Mouse (Mus musculus): ENCODE results near the gene Rmnd5b. TPM values are rescaled to one million over a fixed set of nuclear protein-coding genes. Genes with fewer than 3 reads are reported as not detected.

Gene Rmnd5b
- total and polyA plus RNA-seq, 3 experiments, result 41.1 to 59.5 (median 46.7) TPM

DNA sequence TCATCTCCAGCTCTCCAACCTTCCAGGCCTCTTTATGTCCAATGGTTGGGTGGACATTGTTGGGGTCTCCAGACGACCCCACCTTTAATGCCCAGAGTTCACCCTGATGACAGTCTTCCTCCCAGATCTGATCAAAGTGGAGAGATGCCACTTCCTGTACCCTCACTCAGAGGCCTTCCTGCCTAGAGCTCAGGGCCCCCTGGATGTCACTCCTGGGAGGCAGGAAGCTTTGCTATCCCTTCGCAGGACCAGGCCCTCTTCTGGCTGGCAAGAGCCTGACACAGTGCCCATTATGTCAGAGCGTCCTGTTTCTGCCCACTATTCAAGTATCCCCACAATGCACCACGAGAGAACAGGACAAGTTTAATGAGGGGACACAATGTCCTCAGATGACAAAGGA is 56.7 kb downstream of the Rmnd5b start:
- Histone ChIP-seq H3K36me3 (replicated peaks in 1 of 2; ENCODE audit: control insufficient read depth in 1 of 2, insufficient read depth in 1 of 2, low read length in 1 of 2) (no peaks in the 10 kb centered on the region), H3K9me3 (replicated peaks; ENCODE audit: low read length) (no peaks in the 10 kb centered on the region), H3K27ac (ENCODE audit: insufficient read depth, low read depth) (no peak overlapping the region), H3K79me2 (replicated peaks; ENCODE audit: control insufficient read depth, extremely low read depth, insufficient read depth, poor library complexity, severe bottlenecking) (no peaks in the 10 kb centered on the region), H3K27me3 (replicated peaks) (peaks cover 19% of the 10 kb centered on the region), H3K9ac (ENCODE audit: insufficient read depth, low read depth) (no peak overlapping the region), H3K4me2 (ENCODE audit: insufficient read depth, low read depth, poor library complexity, severe bottlenecking) (no peak overlapping the region), H3K4me1 (ENCODE audit: control insufficient read depth in 1 of 2, insufficient read depth in 2 of 2) (peaks cover 22 to 47% of the 10 kb centered on the region in 2 experiments), H3K4me3 (replicated peaks in 1 of 3; ENCODE audit: low read depth in 2 of 3, low read length in 2 of 3, poor library complexity in 1 of 3) (no peak overlapping the region)
- no peak for TF ChIP-seq BHLHE40 (IDR thresholded peaks at IDR 0.05; ENCODE audit: low read depth, low read length)
- in situ Hi-C loops (cut with MboI; ENCODE audit: low pct_ligation_motif_present, low pct_unique_long_range_greater_than_20kb, low sequenced_read_pairs), result no loop called here
- no peak for DNase-seq (ENCODE audit: extremely low read depth)
- dilution Hi-C loops (cut with MboI; ENCODE audit: extremely low pct_ligation_motif_present, extremely low pct_unique_long_range_greater_than_20kb, low sequenced_read_pairs), result no loop called here

DNA sequence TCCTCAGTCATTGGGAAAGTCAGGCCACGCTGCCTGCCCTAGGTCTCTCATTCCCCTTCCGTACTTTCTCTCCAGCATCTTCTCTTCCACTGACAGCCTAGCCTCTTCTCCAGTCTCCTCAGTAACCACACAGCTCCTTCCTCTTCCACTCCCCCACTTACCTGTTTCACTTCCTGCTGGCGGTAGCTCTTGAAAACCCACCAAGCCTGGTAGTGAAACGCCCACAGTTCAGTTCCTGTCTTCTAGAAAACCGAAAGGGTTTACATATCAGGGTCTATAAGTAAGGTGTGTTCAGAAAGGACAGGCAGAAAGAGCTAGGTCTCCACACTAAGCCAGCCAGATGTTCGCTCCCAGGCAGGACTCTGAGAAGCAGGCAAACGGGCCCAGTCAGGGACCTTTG is 58.1 kb downstream of the Rmnd5b start:
- peaks cover 20 to 34% of the 10 kb centered on the region in 2 experiments for H3K4me1 ChIP-seq (ENCODE audit: control insufficient read depth in 1 of 2, insufficient read depth in 2 of 2)
- peak; percentile 74 for DNase-seq (ENCODE audit: extremely low read depth)
- H3K9ac ChIP-seq (ENCODE audit: insufficient read depth, low read depth), result no peak overlapping the region
- H3K4me2 ChIP-seq (ENCODE audit: insufficient read depth, low read depth, poor library complexity, severe bottlenecking), result peak overlapping the region; percentile 46
- no peaks in the 10 kb centered on the region for H3K79me2 ChIP-seq (replicated peaks; ENCODE audit: control insufficient read depth, extremely low read depth, insufficient read depth, poor library complexity, severe bottlenecking)
- H3K4me3 ChIP-seq (replicated peaks in 1 of 3; ENCODE audit: low read depth in 2 of 3, low read length in 2 of 3, poor library complexity in 1 of 3), result no peak overlapping the region
- peaks cover 25% of the 10 kb centered on the region for H3K27me3 ChIP-seq (replicated peaks)
- no peaks in the 10 kb centered on the region for H3K9me3 ChIP-seq (replicated peaks; ENCODE audit: low read length)
- H3K36me3 ChIP-seq (replicated peaks in 1 of 2; ENCODE audit: control insufficient read depth in 1 of 2, insufficient read depth in 1 of 2, low read length in 1 of 2), result no peaks in the 10 kb centered on the region
- H3K27ac ChIP-seq (ENCODE audit: insufficient read depth, low read depth), result no peak overlapping the region
- in situ Hi-C loops (cut with MboI; ENCODE audit: low pct_ligation_motif_present, low pct_unique_long_range_greater_than_20kb, low sequenced_read_pairs) (no loop called here), dilution Hi-C loops (cut with MboI; ENCODE audit: extremely low pct_ligation_motif_present, extremely low pct_unique_long_range_greater_than_20kb, low sequenced_read_pairs) (no loop called here)
- TF ChIP-seq JUN (IDR thresholded peaks at IDR 0.05; ENCODE audit: insufficient read depth, low read depth, low read length) (no peak), UBTF (IDR thresholded peaks at IDR 0.05; ENCODE audit: low read depth, low read length) (no peak), MAX (IDR thresholded peaks at IDR 0.05; ENCODE audit: low read length) (no peak), NRF1 (IDR thresholded peaks at IDR 0.05; ENCODE audit: low read depth, low read length) (no peak), SIN3A (IDR thresholded peaks at IDR 0.05; ENCODE audit: low read length) (no peak), CHD2 (IDR thresholded peaks at IDR 0.05; ENCODE audit: low read length) (peak; percentile 71), MYC (IDR thresholded peaks at IDR 0.05; ENCODE audit: low read depth, low read length) (0 out of 2 replicates have a peak, but pooled peaks have one; percentile 41), ETS1 (conservative IDR thresholded peaks at IDR 0.05; ENCODE audit: low read depth, low read length) (peak; percentile 17; the same call in 1 of the 2 replicates), ZMIZ1 (IDR thresholded peaks at IDR 0.05; ENCODE audit: low read depth, low read length) (no peak), POLR2A (IDR thresholded peaks at IDR 0.05; ENCODE audit: low read depth, low read length) (0 out of 2 replicates have a peak, but pooled peaks have one; percentile 25), MEF2A (IDR thresholded peaks at IDR 0.05; ENCODE audit: borderline replicate concordance, low read depth, low read length) (no peak), ZNF384 (IDR thresholded peaks at IDR 0.05; ENCODE audit: low read depth, low read length) (no peak), TBP (conservative IDR thresholded peaks at IDR 0.05; ENCODE audit: low read depth, low read length) (peak; percentile 63), USF2 (conservative IDR thresholded peaks at IDR 0.05; ENCODE audit: low read depth, low read length) (no peak), ZKSCAN1 (IDR thresholded peaks at IDR 0.05; ENCODE audit: borderline replicate concordance, low read depth, low read length) (no peak), KAT2A (IDR thresholded peaks at IDR 0.05; ENCODE audit: insufficient replicate concordance, low read length) (no peak), ZC3H11A (IDR thresholded peaks at IDR 0.05; ENCODE audit: low read depth, low read length) (no peak), MAZ (IDR thresholded peaks at IDR 0.05; ENCODE audit: low read depth, low read length) (no peak), PAX5 (IDR thresholded peaks at IDR 0.05; ENCODE audit: low read length) (no peak), MXI1 (IDR thresholded peaks at IDR 0.05; ENCODE audit: low read depth, low read length) (no peak), RAD21 (IDR thresholded peaks at IDR 0.05; ENCODE audit: low read depth, low read length) (no peak), NELFE (IDR thresholded peaks at IDR 0.05; ENCODE audit: low read depth, low read length) (no peak), IRF4 (IDR thresholded peaks at IDR 0.05; ENCODE audit: low read depth, low read length) (peak; percentile 93), GABPA (IDR thresholded peaks at IDR 0.05; ENCODE audit: insufficient replicate concordance, low read depth, low read length) (no peak), USF1 (IDR thresholded peaks at IDR 0.05; ENCODE audit: low read depth, low read length) (no peak), HCFC1 (IDR thresholded peaks at IDR 0.05; ENCODE audit: low read depth, low read length) (no peak), BHLHE40 (IDR thresholded peaks at IDR 0.05; ENCODE audit: low read depth, low read length) (no peak), MAFK (IDR thresholded peaks at IDR 0.05; ENCODE audit: insufficient replicate concordance, low read length) (0 out of 2 replicates have a peak, but pooled peaks have one; percentile 39), E2F4 (IDR thresholded peaks at IDR 0.05; ENCODE audit: insufficient replicate concordance, low read depth, low read length) (no peak), POLR2AphosphoS2 (IDR thresholded peaks at IDR 0.05; ENCODE audit: low read depth, low read length) (no peak), EP300 (IDR thresholded peaks at IDR 0.05; ENCODE audit: low read length) (peak; percentile 89), ELF1 (IDR thresholded peaks at IDR 0.05; ENCODE audit: low read depth, low read length) (peak; percentile 61), JUND (conservative IDR thresholded peaks at IDR 0.05; ENCODE audit: low read depth, low read length) (no peak), RCOR1 (conservative IDR thresholded peaks at IDR 0.05; ENCODE audit: low read depth, low read length) (peak; percentile 76; the same call in 1 of the 2 replicates)

Measured in CH12.LX (cell line).